Mouse (Mus musculus): ENCODE data around the gene Rasa3.

- TF ChIP-seq CTCF (IDR thresholded peaks at IDR 0.05) (peak; percentile 57), EP300 (IDR thresholded peaks at IDR 0.05) (peak; percentile 39; the same call in 1 of the 2 replicates)
These were observed 138.6 kb downstream of the Rasa3 start for GRCm38 (mm10) chr8:13538821-13539220.

Data from lung, postnatal 0 days (tissue).